Comparison of ENCODE assay signal across 8 mouse cellular contexts in the genomic region with DNA sequence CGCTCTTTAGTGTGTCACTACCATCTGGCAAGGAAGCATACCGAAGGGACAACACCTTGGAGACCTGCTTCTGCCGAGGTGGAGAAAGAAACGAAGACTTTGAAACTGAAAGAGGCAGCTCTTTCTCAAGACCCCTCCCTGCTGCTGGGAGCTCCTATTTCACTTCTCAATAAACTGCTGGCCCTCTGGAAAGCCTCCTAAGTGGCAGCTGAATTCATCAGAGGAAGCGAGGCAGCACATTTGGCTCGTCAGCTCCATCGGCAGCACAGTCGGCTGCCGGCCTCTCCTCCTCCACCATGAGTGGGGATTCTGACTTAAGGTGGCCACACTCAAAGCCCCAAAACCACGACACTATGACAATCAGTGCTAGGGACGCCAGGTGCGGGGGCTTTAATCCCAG. TPM values are rescaled to one million over a fixed set of nuclear protein-coding genes. Genes with fewer than 3 reads are reported as not detected.
A peak's percentile ranks its signal among the peaks of the same experiment; 100 is the strongest.
DNase-seq lines count a peak whose midpoint lies in the region; ATAC-seq and TF ChIP-seq lines count a peak whose summit lies in the region.

No protein-coding gene starts in this region.

- no peak overlapping the region for H3K9ac ChIP-seq in heart, postnatal 0 days (replicated peaks; ENCODE audit: low read depth, low read length)
- peak overlapping the region; percentile 39; the same call in 1 of the 2 replicates for H3K9ac ChIP-seq in kidney, embryonic 16.5 days (replicated peaks; ENCODE audit: low read length)

- H3K36me3 ChIP-seq in heart, postnatal 0 days (replicated peaks; ENCODE audit: control insufficient read depth, insufficient read depth, low read length): peaks cover 71% of the 10 kb centered on the region
- H3K36me3 ChIP-seq in kidney, embryonic 16.5 days (ENCODE audit: insufficient read depth, low read length): peaks cover 22% of the 10 kb centered on the region; the same call in 1 of the 2 replicates

- H3K27ac ChIP-seq in heart, postnatal 0 days (ENCODE audit: low read depth): peak overlapping the region; percentile 71
- H3K27ac ChIP-seq in kidney, embryonic 16.5 days (ENCODE audit: low read length): peak overlapping the region; percentile 75

- 66% methylated on average over 12 of the region's 12 CpGs for WGBS in heart, postnatal 0 days
- WGBS in kidney, embryonic 16.5 days: 25% methylated on average over 12 of the region's 12 CpGs

- TF ChIP-seq CTCF in heart, postnatal 0 days (IDR thresholded peaks at IDR 0.05; ENCODE audit: low read depth): no peak

- no peak for ATAC-seq in heart, postnatal 0 days (ENCODE audit: insufficient read depth, low read depth)
- ATAC-seq in kidney, embryonic 16.5 days (ENCODE audit: low FRiP score, low TSS enrichment): no peak
- no peak for ATAC-seq in erythroblast, adult 5-6 weeks (replicated peaks; ENCODE audit: low FRiP score, poor library complexity, severe bottlenecking)

- no peak overlapping the region for H3K4me3 ChIP-seq in heart, postnatal 0 days (ENCODE audit: low read depth, low read length)
- H3K4me3 ChIP-seq in kidney, embryonic 16.5 days (ENCODE audit: low read length): peak overlapping the region; percentile 5; the same call in 1 of the 2 replicates

- DNase-seq in heart, postnatal 0 days (ENCODE audit: low spot score): no peak
- no peak for DNase-seq in heart, postnatal 4 days
- peak; percentile 0 for DNase-seq in adrenal gland, adult 8-10 months
- DNase-seq in embryo, embryonic 10.5 days (ENCODE audit: low spot score): peak; percentile 39
- no peak for DNase-seq in B cell, adult 2 months
- no peak for DNase-seq in thymus, postnatal 36 days

- H3K27me3 ChIP-seq in heart, postnatal 0 days (ENCODE audit: control insufficient read depth, insufficient read depth, low read length): no peaks in the 10 kb centered on the region
- H3K27me3 ChIP-seq in kidney, embryonic 16.5 days (ENCODE audit: insufficient read depth, low read length): no peaks in the 10 kb centered on the region

- H3K4me2 ChIP-seq in heart, postnatal 0 days (ENCODE audit: low read depth, low read length): no peak overlapping the region
- H3K4me2 ChIP-seq in kidney, embryonic 16.5 days (replicated peaks; ENCODE audit: low read depth, low read length): peak overlapping the region; percentile 34

- no peaks in the 10 kb centered on the region for H3K9me3 ChIP-seq in heart, postnatal 0 days (replicated peaks; ENCODE audit: control insufficient read depth, low read length)
- H3K9me3 ChIP-seq in kidney, embryonic 16.5 days (ENCODE audit: low read length): no peaks in the 10 kb centered on the region

- no peak for TF ChIP-seq EP300 in heart, postnatal 0 days (IDR thresholded peaks at IDR 0.05; ENCODE audit: low read depth)

- H3K4me1 ChIP-seq in heart, postnatal 0 days (ENCODE audit: control insufficient read depth, insufficient read depth): no peaks in the 10 kb centered on the region
- H3K4me1 ChIP-seq in kidney, embryonic 16.5 days (ENCODE audit: insufficient read depth, low read length): peaks cover 18% of the 10 kb centered on the region; the same call in 1 of the 2 replicates

RNA-seq across cellular contexts. Expression of gene B4galt5, which starts 41.3 kb away (rescaled TPM):
- 24.2 and 30.1 TPM in 2 replicates for total RNA-seq in heart, postnatal 0 days (2014; rRNA removed; ENCODE audit: low replicate concordance)
- 6.5 and 7.5 TPM in 2 replicates for polyA plus RNA-seq in heart, postnatal 0 days (2015; fragmentation: Nextera tagmentation; extraction: Ambion mirVana)
- 10 to 100 TPM; 30.3 to 33.9 TPM for total RNA-seq in heart, postnatal 4 days (2021)
- 100 to 1,000 TPM in 2 of 4 experiments, 10 to 100 TPM in 2; 85.7 to 181 (median 114) TPM for total RNA-seq in adrenal gland, adult 8-10 months (2022)
- polyA plus RNA-seq in kidney, embryonic 16.5 days (2015; fragmentation: Nextera tagmentation; extraction: Ambion mirVana): 8.9 and 9.4 TPM in 2 replicates
- 12.1 and 17.9 TPM in 2 replicates for total RNA-seq in erythroblast, adult 5-6 weeks (2015; ENCODE audit: low replicate concordance)
- 4.8 and 9.8 TPM in 2 replicates for total RNA-seq in erythroblast, adult 5-6 weeks (2017; ENCODE audit: low replicate concordance)

Comparison
In these comparisons a context has a peak if more than half of its experiments do, and no peak if none do; other contexts are left out.
1. DNase-seq: peak in adrenal gland, adult 8-10 months (single experiment) and embryo, embryonic 10.5 days (single experiment); none in heart, postnatal 0 days (single experiment), heart, postnatal 4 days (single experiment), B cell, adult 2 months (0 of 2) and thymus, postnatal 36 days (0 of 2).